Mouse (Mus musculus) adrenal gland, postnatal 10 days (tissue): Measurements from ENCODE around the gene Sspn. TPM values are rescaled to one million over a fixed set of nuclear protein-coding genes. Genes with fewer than 3 reads are reported as not detected.

Experiments used
- total RNA-seq, 2 experiments: library from RNA; stranded (reverse); gene quantifications; 2 replicates each; pipeline ENCODE4 v1.2.3; 2021

The Sspn gene
- total RNA-seq, 2 experiments from 2014 or later = 16.9 to 32.7 TPM

Other genes starting within 250 kb of the Sspn start
- gene Rassf8, start 184.9 kb upstream of the Sspn start, total RNA-seq = 10 to 100 TPM; 82.4 to 85.1 TPM
- gene Bhlhe41, start 66.1 kb upstream of the Sspn start, total RNA-seq = 1 to 10 TPM; 3.7 to 5.6 TPM